Mouse (Mus musculus) lung, embryonic 14.5 days (tissue): ENCODE measurements at regions not wholly inside any gene's neighbourhood (a gene's known extent, or its start where the extent isn't known, plus 50 kb on each side); places are given as distances from the start of the nearest gene placed in this dataset.

Experiments used
- ATAC-seq: fragments of 200-750 bp; cut with Nextera tagmentation; 2 replicates; pipeline ENCODE4 v1.8.0; 2017; ENCODE audit warnings: mild to moderate bottlenecking, moderate TSS enrichment, moderate library complexity; ENCODE audit not compliant: insufficient read depth
- DNase-seq: peaks from one replicate; pipeline ENCODE4 v3.0.0-alpha.2; 2015
- H3K27ac ChIP-seq: fragments of 300-500 bp; sonication (generic); 2 replicates; pipeline ENCODE4 v1.5.1; 2014; ENCODE audit warnings: low read depth, mild to moderate bottlenecking, moderate library complexity
- H3K27me3 ChIP-seq: fragments of 300-500 bp; sonication (generic); 2 replicates; pipeline ENCODE4 v1.6.1; 2014; ENCODE audit warnings: low read length, control low read depth; ENCODE audit not compliant: insufficient read depth
- H3K36me3 ChIP-seq: fragments of 300-500 bp; sonication (generic); 2 replicates; pipeline ENCODE4 v1.6.1; 2014; ENCODE audit warnings: control low read depth; ENCODE audit not compliant: insufficient read depth
- H3K4me1 ChIP-seq: fragments of 300-500 bp; sonication (generic); 2 replicates; pipeline ENCODE4 v1.6.1; 2014; ENCODE audit warnings: antibody characterized with exemption, control low read depth; ENCODE audit not compliant: insufficient read depth
- H3K4me2 ChIP-seq: fragments of 300-500 bp; sonication (generic); 2 replicates; pipeline ENCODE4 v1.6.1; 2014; ENCODE audit warnings: mild to moderate bottlenecking
- H3K4me3 ChIP-seq: fragments of 300-500 bp; sonication (generic); 2 replicates; pipeline ENCODE4 v1.5.1; 2014; ENCODE audit warnings: low read depth, low read length
- H3K9ac ChIP-seq: fragments of 300-500 bp; sonication (generic); 2 replicates; pipeline ENCODE4 v1.6.1; 2014
- H3K9me3 ChIP-seq: fragments of 300-500 bp; sonication (generic); 2 replicates; pipeline ENCODE4 v1.6.1; 2016; ENCODE audit warnings: low read depth, low read length, control low read depth
- CTCF ChIP-seq: IDR thresholded peaks from 2 replicates; pipeline ENCODE4 v1.5.1; 2016; ENCODE audit warnings: antibody characterized with exemption, low read depth
- WGBS: fragments of 180-500 bp; shearing (Covaris S2); extraction: QIAGEN DNeasy Blood & Tissue Kit; methylation state at CpG from one replicate; pipeline ENCODE4 v1.1.7; 2014; 5-methylcytosine and 5-hydroxymethylcytosine counted together

DNA sequence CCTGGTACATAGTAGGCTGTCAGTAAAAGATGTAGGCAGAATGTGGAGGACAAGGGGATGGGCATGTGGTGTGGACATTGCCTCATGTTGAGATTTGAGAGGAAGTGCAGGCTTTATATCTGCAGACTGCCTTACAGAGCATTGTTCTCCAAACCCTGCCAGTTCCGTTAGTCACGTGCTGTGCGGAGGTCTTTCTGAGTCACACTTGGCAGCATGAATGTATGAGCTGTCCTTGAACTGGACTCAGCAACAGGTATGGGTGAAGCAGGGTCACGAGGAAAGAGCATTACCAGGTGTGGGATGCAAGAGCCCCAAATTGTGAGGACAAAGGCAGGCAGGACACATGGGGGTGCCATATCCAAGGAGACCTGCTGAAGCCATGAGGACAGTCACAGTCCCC is 193.8 kb upstream of the Unc93a2 start:
- no peaks in the 10 kb centered on the region for H3K9me3 ChIP-seq
- WGBS: 80% methylated on average over 4 of the region's 4 CpGs
- TF ChIP-seq CTCF: no peak
- no peaks in the 10 kb centered on the region for H3K36me3 ChIP-seq
- ATAC-seq (no peak), DNase-seq (no peak)
- no peak overlapping the region for H3K27ac ChIP-seq
- H3K4me3 ChIP-seq: no peak overlapping the region
- peaks cover 4% of the 10 kb centered on the region; the same call in 1 of the 2 replicates for H3K4me1 ChIP-seq
- H3K9ac ChIP-seq: no peak overlapping the region
- no peak overlapping the region for H3K4me2 ChIP-seq
- H3K27me3 ChIP-seq: no peaks in the 10 kb centered on the region

DNA sequence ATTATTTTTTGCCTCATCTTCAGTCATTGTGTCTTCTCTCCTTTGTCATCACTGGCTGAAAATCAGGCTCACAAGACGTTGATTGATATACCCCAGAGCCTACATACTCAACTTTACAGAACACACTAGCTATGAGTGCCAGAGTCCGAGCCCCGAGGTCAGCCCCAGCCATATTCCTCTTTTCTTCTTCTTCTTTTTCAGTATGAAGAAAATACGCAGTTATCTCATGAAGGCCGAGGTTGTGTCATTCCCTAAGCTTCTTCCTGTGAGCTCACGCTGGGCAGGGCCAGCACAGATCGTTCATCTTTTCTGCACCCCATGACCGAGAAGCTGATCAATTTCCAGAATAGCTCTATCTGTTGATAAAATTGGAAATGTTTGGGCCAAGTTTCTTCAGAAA is 192.7 kb upstream of the Unc93a2 start:
- Histone ChIP-seq H3K27ac (no peak overlapping the region), H3K27me3 (no peaks in the 10 kb centered on the region), H3K4me2 (no peak overlapping the region), H3K36me3 (no peaks in the 10 kb centered on the region), H3K4me1 (peaks cover 4% of the 10 kb centered on the region; the same call in 1 of the 2 replicates), H3K4me3 (no peak overlapping the region), H3K9me3 (no peaks in the 10 kb centered on the region), H3K9ac (no peak overlapping the region)
- no peak for TF ChIP-seq CTCF
- DNase-seq (no peak), ATAC-seq (no peak)
- WGBS: 85% methylated on average over 8 of the region's 8 CpGs

DNA sequence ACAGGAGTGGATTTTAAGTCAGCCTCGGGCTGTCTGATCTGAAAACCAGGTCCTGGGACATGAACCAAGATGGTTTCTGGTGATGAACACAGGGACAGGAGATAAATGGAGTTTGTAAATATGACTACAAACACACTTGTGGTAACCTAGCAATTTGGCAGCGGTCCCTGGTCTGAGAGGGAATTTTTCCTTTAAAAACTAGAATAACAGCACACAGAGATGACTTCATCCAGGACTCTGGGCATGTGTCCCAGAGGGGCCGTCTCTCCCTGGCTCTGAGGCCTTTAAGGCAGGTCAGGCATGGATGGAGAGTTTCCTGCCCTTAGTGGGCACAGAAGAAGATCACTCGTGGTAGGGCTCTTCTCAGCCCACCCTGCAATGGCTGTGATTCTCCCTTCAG is 192.0 kb upstream of the Unc93a2 start:
- Histone ChIP-seq H3K27ac (peak overlapping the region; percentile 52; the same call in 1 of the 2 replicates), H3K36me3 (no peaks in the 10 kb centered on the region), H3K27me3 (no peaks in the 10 kb centered on the region), H3K4me1 (peaks cover 4% of the 10 kb centered on the region; the same call in 1 of the 2 replicates), H3K9ac (no peak overlapping the region), H3K4me3 (no peak overlapping the region), H3K4me2 (no peak overlapping the region), H3K9me3 (no peaks in the 10 kb centered on the region)
- 28% methylated on average over 4 of the region's 4 CpGs for WGBS
- peak; percentile 90 for ATAC-seq
- TF ChIP-seq CTCF: no peak
- peak; percentile 96 for DNase-seq

DNA sequence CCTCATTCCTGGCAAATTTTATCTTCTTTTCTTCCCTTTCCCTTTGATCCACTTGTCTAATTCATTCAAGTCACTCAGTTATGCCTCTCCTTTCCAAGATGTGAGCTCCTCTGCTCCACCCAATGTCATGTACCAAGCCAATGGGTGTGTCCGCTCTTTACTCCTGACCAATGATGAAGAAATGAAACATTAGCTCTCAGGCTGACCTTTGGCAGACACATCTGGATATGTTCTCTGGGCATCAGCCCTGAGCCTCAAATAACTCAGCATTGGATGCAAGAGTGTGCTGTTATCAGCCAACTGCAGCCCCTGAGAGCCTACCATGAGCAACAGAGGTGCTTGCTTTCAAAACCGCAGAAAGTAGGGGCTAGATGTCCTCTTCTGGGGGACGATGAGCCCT is 186.2 kb upstream of the Unc93a2 start:
- Histone ChIP-seq H3K4me2 (no peak overlapping the region), H3K9ac (no peak overlapping the region), H3K27me3 (no peaks in the 10 kb centered on the region), H3K36me3 (no peaks in the 10 kb centered on the region), H3K9me3 (no peaks in the 10 kb centered on the region), H3K4me1 (no peaks in the 10 kb centered on the region), H3K4me3 (no peak overlapping the region), H3K27ac (no peak overlapping the region)
- no peak for DNase-seq
- WGBS: 89% methylated on average over 3 of the region's 3 CpGs
- TF ChIP-seq CTCF: no peak
- ATAC-seq: no peak

DNA sequence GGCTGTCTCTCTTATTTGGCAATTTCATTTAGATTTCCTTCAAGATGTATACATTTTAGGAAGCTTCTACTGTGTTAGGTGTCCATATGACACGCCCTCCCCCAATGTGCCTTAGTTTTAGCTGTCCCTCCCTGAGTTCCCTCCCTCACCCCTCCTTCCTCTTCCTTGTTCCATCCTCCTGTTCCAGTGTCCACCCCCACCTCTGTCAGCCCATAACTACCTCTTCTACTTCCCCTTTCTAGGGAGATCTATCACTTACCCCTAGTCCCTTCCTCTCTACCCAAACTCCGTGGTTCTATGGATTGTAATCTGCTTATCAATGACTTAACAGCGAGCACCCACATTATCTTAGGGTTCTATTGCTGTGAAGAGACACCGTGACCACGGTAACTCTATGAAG is 183.2 kb upstream of the Unc93a2 start:
- Histone ChIP-seq H3K36me3 (no peaks in the 10 kb centered on the region), H3K4me3 (no peak overlapping the region), H3K9ac (no peak overlapping the region), H3K9me3 (no peaks in the 10 kb centered on the region), H3K27ac (no peak overlapping the region), H3K4me2 (no peak overlapping the region), H3K27me3 (no peaks in the 10 kb centered on the region), H3K4me1 (peaks cover 4% of the 10 kb centered on the region; the same call in 1 of the 2 replicates)
- 90% methylated on average over 5 of the region's 5 CpGs for WGBS
- ATAC-seq: no peak
- TF ChIP-seq CTCF: no peak
- no peak for DNase-seq

DNA sequence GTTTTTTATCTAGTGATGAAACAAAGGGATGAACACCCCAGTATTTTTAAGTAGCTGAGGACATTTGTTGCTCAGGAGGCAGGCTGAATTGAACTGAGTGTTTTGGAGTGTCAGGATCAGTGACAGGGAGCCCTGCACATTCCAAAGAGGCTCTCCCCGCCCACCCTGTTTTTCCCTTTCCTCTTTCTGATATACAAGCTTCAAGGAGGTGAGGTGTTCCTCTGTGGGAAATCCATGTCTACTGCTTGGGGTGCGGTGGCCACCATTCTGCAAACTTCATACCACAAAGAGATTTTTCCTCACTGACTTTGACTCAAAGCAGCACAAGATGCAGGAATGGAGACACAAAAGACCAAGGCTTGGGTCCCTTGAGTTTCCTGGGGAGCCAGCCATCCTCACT is 180.5 kb upstream of the Unc93a2 start:
- ATAC-seq: no peak
- WGBS: 71% methylated on average over 2 of the region's 2 CpGs
- H3K36me3 ChIP-seq: no peaks in the 10 kb centered on the region

DNA sequence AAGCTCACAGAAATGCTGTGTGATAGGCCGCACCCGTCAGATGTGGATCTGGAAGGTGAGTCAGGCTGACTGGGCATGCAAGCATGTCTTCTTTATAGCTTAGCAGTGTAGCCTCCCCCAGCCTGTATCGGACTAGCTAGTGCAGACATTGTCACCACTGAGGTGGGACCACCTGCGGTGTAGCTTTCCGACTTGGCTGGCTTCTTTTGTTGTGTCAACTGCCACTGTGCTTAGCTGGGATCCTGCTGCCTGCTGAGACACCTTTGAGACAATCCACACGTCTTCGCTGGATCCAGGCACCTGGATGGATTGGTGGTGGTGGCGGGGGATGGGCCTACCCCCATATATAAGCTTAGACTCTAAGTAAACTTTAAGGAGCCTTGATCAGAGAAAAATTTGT is 177.7 kb upstream of the Unc93a2 start:
- no peaks in the 10 kb centered on the region for H3K27me3 ChIP-seq
- H3K27ac ChIP-seq: no peak overlapping the region
- no peak overlapping the region for H3K4me2 ChIP-seq
- H3K9me3 ChIP-seq: no peaks in the 10 kb centered on the region
- TF ChIP-seq CTCF: no peak
- no peak overlapping the region for H3K4me3 ChIP-seq
- no peaks in the 10 kb centered on the region for H3K36me3 ChIP-seq
- WGBS: 35% methylated on average over 8 of the region's 8 CpGs
- DNase-seq (no peak), ATAC-seq (no peak)
- H3K9ac ChIP-seq: no peak overlapping the region
- H3K4me1 ChIP-seq: peaks cover 4% of the 10 kb centered on the region; the same call in 1 of the 2 replicates

More for the DNA sequence above, 180.5 kb upstream of the Unc93a2 start:
- Histone ChIP-seq H3K9ac (no peak overlapping the region), H3K4me1 (peaks cover 4% of the 10 kb centered on the region; the same call in 1 of the 2 replicates), H3K9me3 (no peaks in the 10 kb centered on the region), H3K4me2 (no peak overlapping the region), H3K27me3 (no peaks in the 10 kb centered on the region), H3K27ac (no peak overlapping the region), H3K4me3 (no peak overlapping the region)
- DNase-seq: no peak
- no peak for TF ChIP-seq CTCF

DNA sequence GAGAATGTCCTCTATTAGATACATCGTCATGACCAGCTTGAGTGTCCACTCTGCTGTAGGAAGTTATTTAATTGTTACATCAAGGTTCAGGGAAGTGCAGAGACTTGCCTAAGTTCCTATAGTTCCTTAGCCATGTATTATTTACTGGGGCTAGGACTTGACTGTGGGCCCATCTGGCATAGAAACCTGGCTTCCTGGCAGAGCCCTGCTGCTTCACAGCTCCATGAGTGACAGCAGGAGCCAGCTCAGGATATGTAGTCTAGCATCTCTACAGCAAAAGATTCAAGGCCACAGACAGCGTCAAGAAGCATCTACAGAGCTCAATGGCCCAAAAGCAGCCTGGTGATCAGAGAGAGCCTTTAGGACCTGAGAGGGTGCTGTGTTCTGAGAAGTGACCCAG is 163.2 kb upstream of the Unc93a2 start:
- H3K27ac ChIP-seq: no peak overlapping the region
- WGBS: 84% methylated on average over 2 of the region's 2 CpGs
- ATAC-seq: no peak
- no peaks in the 10 kb centered on the region for H3K4me1 ChIP-seq
- no peak for DNase-seq
- no peak overlapping the region for H3K9ac ChIP-seq
- no peaks in the 10 kb centered on the region for H3K9me3 ChIP-seq
- no peak overlapping the region for H3K4me3 ChIP-seq
- no peaks in the 10 kb centered on the region for H3K27me3 ChIP-seq
- no peaks in the 10 kb centered on the region for H3K36me3 ChIP-seq
- no peak for TF ChIP-seq CTCF
- no peak overlapping the region for H3K4me2 ChIP-seq
